Mouse (Mus musculus) layer of hippocampus, adult 18-20 months (tissue): Measurements from ENCODE around the gene Pglyrp2. TPM values are rescaled to one million over a fixed set of nuclear protein-coding genes. Genes with fewer than 3 reads are reported as not detected.

Experiments used
- DNase-seq, 2 experiments: peaks; one replicate each; pipeline ENCODE4 v3.0.0; 2022; ENCODE audit warnings: low spot score in 2 of 2
- total RNA-seq, 2 experiments: library from RNA; stranded (reverse); gene quantifications; 2 replicates each; pipeline ENCODE4 v1.2.3; 2021

Pglyrp2 gene
- total RNA-seq, 2 experiments from 2014 or later, result not detected

- no peak for DNase-seq
Observed at GRCm38 (mm10) chr17:32402779-32403157, 21.2 kb downstream of the Pglyrp2 start.

GRCm38 (mm10) chr17:32402011-32402778 is 21.8 kb downstream of the Pglyrp2 start:
- no peak for DNase-seq

GRCm38 (mm10) chr17:32396266-32396665 is 27.7 kb downstream of the Pglyrp2 start:
- no peak for DNase-seq

- DNase-seq, result no peak
Observed at GRCm38 (mm10) chr17:32393944-32394343, 30.0 kb downstream of the Pglyrp2 start.

GRCm38 (mm10) chr17:32389101-32389659 is 34.8 kb downstream of the Pglyrp2 start, which contains the start of gene Wiz:
Wiz (minus strand) TSS chr17:32389439.
- peak; percentile 90 to 95 for DNase-seq

GRCm38 (mm10) chr17:32388370-32389100 is 35.4 kb downstream of the Pglyrp2 start:
- peak; percentile 21 to 23 for DNase-seq

GRCm38 (mm10) chr17:32387986-32388369 is 36.0 kb downstream of the Pglyrp2 start:
- no peak for DNase-seq

- peak; percentile 37 to 67 for DNase-seq
Observed at GRCm38 (mm10) chr17:32386659-32387432, 37.1 kb downstream of the Pglyrp2 start.

GRCm38 (mm10) chr17:32383661-32384060 is 40.3 kb downstream of the Pglyrp2 start:
- no peak for DNase-seq

GRCm38 (mm10) chr17:32382576-32382975 is 41.4 kb downstream of the Pglyrp2 start:
- DNase-seq, result no peak

- no peak for DNase-seq
Observed at GRCm38 (mm10) chr17:32378786-32379185, 45.2 kb downstream of the Pglyrp2 start.

GRCm38 (mm10) chr17:32377137-32377536 is 46.8 kb downstream of the Pglyrp2 start:
- DNase-seq, result no peak

GRCm38 (mm10) chr17:32376475-32376874 is 47.5 kb downstream of the Pglyrp2 start:
- no peak for DNase-seq

GRCm38 (mm10) chr17:32368991-32369578 is 54.9 kb downstream of the Pglyrp2 start:
- no peak for DNase-seq

GRCm38 (mm10) chr17:32367706-32368105 is 56.3 kb downstream of the Pglyrp2 start:
- DNase-seq, result no peak

- DNase-seq, result no peak
Observed at GRCm38 (mm10) chr17:32365296-32365695, 58.7 kb downstream of the Pglyrp2 start.

- no peak for DNase-seq
Observed at GRCm38 (mm10) chr17:32364850-32365249, 59.1 kb downstream of the Pglyrp2 start.

GRCm38 (mm10) chr17:32364331-32364730 is 59.6 kb downstream of the Pglyrp2 start:
- peak; percentile 84 to 91 for DNase-seq

GRCm38 (mm10) chr17:32363821-32364301 is 60.1 kb downstream of the Pglyrp2 start:
- DNase-seq, result no peak

GRCm38 (mm10) chr17:32362686-32363085 is 61.3 kb downstream of the Pglyrp2 start:
- no peak for DNase-seq
